Mouse (Mus musculus): ENCODE measurements at regions not wholly inside any gene's neighbourhood (a gene's known extent, or its start where the extent isn't known, plus 50 kb on each side); places are given as distances from the start of the nearest gene placed in this dataset.

DNA sequence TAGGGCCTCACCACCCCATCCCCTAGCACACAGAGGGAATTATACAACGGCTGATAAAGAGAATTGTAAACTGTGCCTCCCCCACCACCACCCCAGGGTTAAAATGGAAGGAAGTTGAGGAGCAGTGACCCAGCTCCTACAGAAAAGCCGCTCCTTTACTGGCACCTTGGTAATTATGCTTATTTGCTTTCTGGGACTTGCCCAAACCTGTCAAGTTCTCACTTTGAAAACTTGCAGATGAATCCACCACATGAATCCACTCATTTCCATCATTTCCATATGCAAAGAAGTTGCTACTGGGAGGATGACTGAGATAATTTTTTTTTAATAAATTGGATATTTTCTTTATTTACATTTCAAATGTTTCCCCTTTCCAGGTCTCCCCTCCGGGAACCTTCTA, 142.1 kb upstream of the Tent5a start:
- Histone ChIP-seq H3K27ac (no peak overlapping the region), H3K4me3 (no peak overlapping the region), H3K9ac (no peak overlapping the region), H3K4me2 (replicated peaks) (no peak overlapping the region), H3K9me3 (no peaks in the 10 kb centered on the region), H3K4me1 (no peaks in the 10 kb centered on the region), H3K27me3 (replicated peaks) (no peaks in the 10 kb centered on the region), H3K36me3 (no peaks in the 10 kb centered on the region)
- ATAC-seq (ENCODE audit: low FRiP score, low read depth): no peak
- 81% methylated on average over 3 of the region's 3 CpGs for WGBS

DNA sequence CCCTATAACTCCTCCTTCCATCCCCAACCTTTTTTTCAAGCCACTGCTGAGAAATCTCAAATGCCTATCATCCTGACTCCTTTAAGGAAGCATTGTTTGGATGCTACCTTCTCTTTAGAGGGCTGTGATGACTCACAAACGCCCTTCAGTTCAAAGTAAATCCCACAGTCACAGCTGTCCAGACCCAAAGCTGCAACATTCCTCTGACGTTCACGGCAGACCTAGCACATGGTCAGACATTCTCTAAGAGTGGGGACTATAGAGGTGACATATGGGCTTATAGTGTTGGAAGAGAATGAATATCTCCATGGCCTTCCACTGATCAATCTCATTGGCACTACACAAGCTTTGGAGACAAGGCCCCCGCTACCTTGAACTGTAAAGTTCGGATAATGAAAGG, 139.5 kb upstream of the Tent5a start:
- H3K4me1 ChIP-seq: no peaks in the 10 kb centered on the region
- no peak overlapping the region for H3K4me2 ChIP-seq (replicated peaks)
- no peak overlapping the region for H3K9ac ChIP-seq
- no peaks in the 10 kb centered on the region for H3K27me3 ChIP-seq (replicated peaks)
- H3K36me3 ChIP-seq: no peaks in the 10 kb centered on the region
- 83% methylated on average over 5 of the region's 5 CpGs for WGBS
- no peak overlapping the region for H3K4me3 ChIP-seq
- no peak overlapping the region for H3K27ac ChIP-seq
- H3K9me3 ChIP-seq: no peaks in the 10 kb centered on the region
- ATAC-seq (ENCODE audit: low FRiP score, low read depth): no peak

DNA sequence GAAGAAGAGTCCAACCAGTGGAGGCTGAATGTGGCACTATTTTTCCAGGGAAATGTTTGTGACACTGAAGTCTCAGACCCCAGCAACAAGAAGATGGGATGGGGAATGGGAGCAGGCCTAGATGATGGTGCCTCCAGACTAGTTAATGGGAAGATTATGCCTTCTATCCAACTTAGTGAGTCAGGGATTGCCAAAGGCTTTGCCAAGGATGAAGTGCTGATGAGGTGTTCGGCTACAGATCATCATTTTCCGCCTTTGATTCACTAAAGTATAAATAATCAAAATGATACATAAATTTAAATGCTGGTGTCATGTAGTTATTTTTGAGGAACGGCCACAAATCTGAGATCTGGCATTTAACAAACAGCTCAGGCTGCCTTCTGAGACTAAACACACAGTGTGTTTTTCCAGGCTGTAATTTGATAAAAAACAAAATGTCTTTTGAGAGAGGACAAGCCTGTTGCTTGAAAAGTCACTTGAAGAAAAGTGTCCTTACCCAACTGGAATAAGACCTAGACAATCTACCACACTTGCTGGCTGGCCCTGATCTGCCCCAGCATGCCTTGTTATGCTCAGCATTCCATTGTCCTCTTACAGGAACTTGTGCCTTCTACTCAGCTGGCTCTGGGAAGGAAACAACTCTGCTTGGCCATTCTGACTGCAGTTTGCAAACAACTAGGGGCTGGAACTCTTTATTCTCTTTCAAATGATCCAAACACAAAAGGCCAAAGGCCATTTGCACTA, 132.1 kb upstream of the Tent5a start:
- 89% methylated on average over 3 of the region's 3 CpGs for WGBS
- Histone ChIP-seq H3K4me1 (no peaks in the 10 kb centered on the region), H3K4me3 (no peak overlapping the region), H3K36me3 (no peaks in the 10 kb centered on the region), H3K9me3 (no peaks in the 10 kb centered on the region), H3K9ac (no peak overlapping the region), H3K27ac (no peak overlapping the region), H3K4me2 (replicated peaks) (no peak overlapping the region), H3K27me3 (replicated peaks) (no peaks in the 10 kb centered on the region)
- no peak for ATAC-seq (ENCODE audit: low FRiP score, low read depth)

DNA sequence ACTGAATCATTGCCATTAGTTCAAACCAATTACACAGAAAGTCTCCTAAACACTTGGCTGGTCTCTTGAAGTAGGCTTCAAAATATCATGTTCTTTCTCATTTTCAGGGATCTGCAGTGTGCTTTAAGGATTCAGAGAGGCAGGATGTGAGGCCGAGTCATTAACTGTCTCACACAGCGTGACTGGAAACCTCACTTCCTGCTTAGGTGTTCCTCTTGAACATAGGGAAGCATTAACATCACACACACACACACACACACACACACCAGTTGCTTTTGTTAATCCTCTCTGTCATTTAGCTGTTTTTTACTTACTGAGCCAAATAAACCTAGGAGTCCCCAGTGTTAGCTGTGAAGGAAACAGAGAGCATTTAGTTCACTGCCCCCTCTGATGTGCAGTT, 131.2 kb upstream of the Tent5a start:
- H3K27ac ChIP-seq: no peak overlapping the region
- 76% methylated on average over 2 of the region's 2 CpGs for WGBS

DNA sequence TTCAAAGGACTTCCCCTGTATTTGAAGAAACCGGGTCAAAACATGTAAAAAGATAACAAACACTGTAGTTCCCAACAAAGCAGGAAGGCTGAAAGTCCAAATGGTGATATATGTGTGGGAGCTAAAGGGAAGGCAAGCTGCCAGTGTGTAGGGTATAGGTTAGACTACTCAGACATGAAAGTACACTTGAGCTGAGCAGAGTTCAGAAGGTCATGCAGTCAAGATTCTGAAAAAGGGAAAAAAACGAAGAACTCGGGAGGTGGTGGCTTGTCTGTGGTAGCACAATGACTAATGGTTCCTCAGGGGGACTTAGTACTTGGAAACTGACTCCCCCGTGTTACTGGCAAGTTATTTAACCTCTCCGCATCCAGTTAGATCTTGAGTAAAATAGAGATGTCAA, 130.3 kb upstream of the Tent5a start:
- Histone ChIP-seq H3K9me3 (no peaks in the 10 kb centered on the region), H3K36me3 (no peaks in the 10 kb centered on the region), H3K27ac (no peak overlapping the region), H3K4me3 (no peak overlapping the region), H3K4me2 (replicated peaks) (no peak overlapping the region), H3K4me1 (no peaks in the 10 kb centered on the region), H3K9ac (no peak overlapping the region), H3K27me3 (replicated peaks) (no peaks in the 10 kb centered on the region)
- 63% methylated on average over 5 of the region's 5 CpGs for WGBS
- no peak for ATAC-seq (ENCODE audit: low FRiP score, low read depth)

More for the DNA sequence above, 131.2 kb upstream of the Tent5a start:
- no peak overlapping the region for H3K4me3 ChIP-seq
- H3K36me3 ChIP-seq: no peaks in the 10 kb centered on the region
- no peaks in the 10 kb centered on the region for H3K27me3 ChIP-seq (replicated peaks)
- no peaks in the 10 kb centered on the region for H3K4me1 ChIP-seq
- H3K9ac ChIP-seq: no peak overlapping the region
- no peak overlapping the region for H3K4me2 ChIP-seq (replicated peaks)
- ATAC-seq (ENCODE audit: low FRiP score, low read depth): no peak
- no peaks in the 10 kb centered on the region for H3K9me3 ChIP-seq

DNA sequence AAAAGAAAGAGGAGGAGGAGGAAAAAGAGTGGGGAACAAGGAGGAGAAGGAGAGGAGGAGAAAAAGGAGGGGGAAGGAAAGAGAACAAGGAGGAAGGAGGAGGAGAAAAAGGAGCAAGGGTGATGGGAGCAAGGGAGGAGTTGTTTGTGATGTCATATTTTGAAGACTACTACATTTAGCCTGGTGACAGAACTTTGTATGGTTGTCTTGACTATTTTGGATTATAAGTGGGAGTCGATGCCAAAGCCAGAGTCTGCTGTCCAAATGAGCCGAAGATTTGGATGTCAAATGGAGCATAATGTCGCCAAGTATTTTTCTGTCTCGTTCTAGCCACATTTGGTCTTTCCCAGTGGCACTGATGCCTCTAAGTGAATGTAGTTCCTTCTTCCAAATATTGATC, 128.2 kb upstream of the Tent5a start:
- H3K4me1 ChIP-seq: no peaks in the 10 kb centered on the region
- H3K9ac ChIP-seq: no peak overlapping the region
- no peaks in the 10 kb centered on the region for H3K9me3 ChIP-seq
- H3K4me2 ChIP-seq (replicated peaks): no peak overlapping the region
- no peaks in the 10 kb centered on the region for H3K27me3 ChIP-seq (replicated peaks)
- no peak overlapping the region for H3K4me3 ChIP-seq
- WGBS: 90% methylated on average over 4 of the region's 4 CpGs
- H3K36me3 ChIP-seq: no peaks in the 10 kb centered on the region
- no peak for ATAC-seq (ENCODE audit: low FRiP score, low read depth)
- no peak overlapping the region for H3K27ac ChIP-seq

DNA sequence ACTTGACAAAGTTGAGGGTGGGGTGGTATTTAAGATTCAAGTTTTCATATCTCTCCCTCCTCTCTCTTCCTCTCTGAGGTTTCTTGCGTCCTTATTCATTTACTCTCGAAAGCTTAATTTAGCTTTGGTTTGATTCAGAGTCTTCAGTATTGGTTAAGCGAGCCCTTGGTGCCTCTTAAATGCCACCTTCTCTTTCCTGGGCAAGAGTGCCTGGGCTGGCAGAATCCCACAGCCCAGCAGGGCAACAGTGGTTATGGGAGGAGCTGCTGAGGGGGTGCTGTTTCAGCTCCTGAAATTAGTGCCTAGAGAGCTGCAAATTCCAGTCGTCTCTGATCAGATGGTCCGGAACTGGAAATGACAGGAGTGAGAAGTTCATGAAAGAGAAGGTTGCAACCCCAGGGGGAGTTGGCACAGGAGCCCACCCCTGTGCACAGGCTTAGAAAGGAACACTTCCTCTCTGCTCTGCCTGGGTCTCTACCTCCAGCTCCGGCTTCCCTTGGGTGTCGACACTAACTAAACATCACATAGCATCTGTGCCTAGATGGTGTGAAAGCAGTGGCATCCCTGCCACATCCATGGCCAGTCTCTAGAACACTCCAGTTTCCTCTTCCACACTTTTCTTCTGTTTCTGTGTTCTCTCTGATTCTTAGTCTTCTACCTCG, 125.2 kb upstream of the Tent5a start:
- Histone ChIP-seq H3K27me3 (replicated peaks) (no peaks in the 10 kb centered on the region), H3K4me2 (replicated peaks) (no peak overlapping the region), H3K27ac (no peak overlapping the region), H3K4me3 (no peak overlapping the region), H3K36me3 (no peaks in the 10 kb centered on the region), H3K9ac (no peak overlapping the region), H3K9me3 (no peaks in the 10 kb centered on the region), H3K4me1 (no peaks in the 10 kb centered on the region)
- WGBS: 81% methylated on average over 8 of the region's 8 CpGs
- no peak for ATAC-seq (ENCODE audit: low FRiP score, low read depth)

DNA sequence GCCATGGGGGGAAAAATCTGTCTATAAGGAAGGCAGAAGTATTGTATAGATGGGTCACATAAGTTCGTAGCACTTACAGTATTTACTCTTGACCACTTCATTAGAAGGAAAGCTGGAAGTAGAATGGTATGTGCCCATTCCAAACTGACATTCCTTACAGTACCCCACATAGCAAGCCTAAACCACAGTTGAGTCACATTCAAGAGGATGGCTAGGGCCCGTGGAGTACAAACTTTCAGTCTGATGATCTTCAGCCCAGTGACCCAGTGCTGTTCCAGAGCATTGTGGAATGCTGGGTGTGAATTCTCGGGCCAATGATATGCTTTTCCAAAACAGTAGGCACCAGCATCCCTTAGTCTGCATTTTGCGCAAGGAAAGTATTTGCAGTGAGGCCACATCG, 124.2 kb upstream of the Tent5a start:
- no peak overlapping the region for H3K4me3 ChIP-seq
- no peaks in the 10 kb centered on the region for H3K4me1 ChIP-seq
- 88% methylated on average over 5 of the region's 5 CpGs for WGBS

DNA sequence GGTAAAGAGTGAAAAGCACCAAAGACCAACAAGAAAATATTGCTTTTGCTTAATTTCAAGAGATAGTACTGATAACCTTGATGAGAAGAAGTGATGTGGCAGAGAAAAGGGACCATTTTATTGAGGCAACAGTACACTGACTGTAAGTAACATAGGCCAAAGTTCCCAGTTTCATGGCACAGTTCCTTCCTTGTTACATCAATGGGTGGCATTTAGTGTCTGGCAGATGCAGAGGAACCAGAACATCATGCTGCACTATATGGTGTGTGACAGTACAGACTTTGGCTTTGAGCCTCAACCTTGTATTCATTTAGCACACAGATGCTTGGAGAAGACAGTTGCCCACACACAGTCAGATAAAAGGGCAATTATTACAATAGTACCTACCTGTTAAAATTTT, 123.7 kb upstream of the Tent5a start:
- Histone ChIP-seq H3K9me3 (no peaks in the 10 kb centered on the region), H3K27ac (no peak overlapping the region), H3K4me2 (replicated peaks) (no peak overlapping the region), H3K36me3 (no peaks in the 10 kb centered on the region), H3K4me1 (no peaks in the 10 kb centered on the region), H3K4me3 (no peak overlapping the region), H3K9ac (no peak overlapping the region), H3K27me3 (replicated peaks) (no peaks in the 10 kb centered on the region)
- ATAC-seq (ENCODE audit: low FRiP score, low read depth): no peak

More for the DNA sequence above, 124.2 kb upstream of the Tent5a start:
- Histone ChIP-seq H3K9ac (no peak overlapping the region), H3K36me3 (no peaks in the 10 kb centered on the region), H3K27me3 (replicated peaks) (no peaks in the 10 kb centered on the region), H3K27ac (no peak overlapping the region), H3K9me3 (no peaks in the 10 kb centered on the region), H3K4me2 (replicated peaks) (no peak overlapping the region)
- ATAC-seq (ENCODE audit: low FRiP score, low read depth): no peak

DNA sequence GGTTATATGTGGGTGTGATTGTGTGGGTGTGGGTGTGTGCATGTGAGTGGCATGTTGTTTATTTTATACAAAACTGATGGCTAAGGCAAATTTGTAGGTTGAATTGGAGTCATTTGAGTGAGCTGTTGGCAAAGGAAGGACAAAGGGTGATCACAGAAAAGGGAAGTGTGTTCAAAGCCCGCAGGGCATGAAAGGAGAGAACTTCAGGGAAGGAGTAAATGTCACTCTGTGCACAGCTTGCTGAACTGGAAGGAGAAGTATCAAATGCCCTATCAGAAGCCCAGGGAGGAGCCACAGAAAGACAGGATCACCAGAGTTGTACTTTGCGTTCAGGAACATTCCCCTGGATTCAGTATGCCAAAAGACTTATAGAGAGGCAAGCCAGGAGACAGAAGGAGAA, 122.3 kb upstream of the Tent5a start:
- Histone ChIP-seq H3K9ac (no peak overlapping the region), H3K4me2 (replicated peaks) (no peak overlapping the region), H3K27ac (no peak overlapping the region), H3K4me3 (no peak overlapping the region), H3K9me3 (no peaks in the 10 kb centered on the region), H3K4me1 (no peaks in the 10 kb centered on the region), H3K36me3 (no peaks in the 10 kb centered on the region), H3K27me3 (replicated peaks) (no peaks in the 10 kb centered on the region)
- WGBS: 89% methylated on average over 2 of the region's 2 CpGs
- no peak for ATAC-seq (ENCODE audit: low FRiP score, low read depth)

DNA sequence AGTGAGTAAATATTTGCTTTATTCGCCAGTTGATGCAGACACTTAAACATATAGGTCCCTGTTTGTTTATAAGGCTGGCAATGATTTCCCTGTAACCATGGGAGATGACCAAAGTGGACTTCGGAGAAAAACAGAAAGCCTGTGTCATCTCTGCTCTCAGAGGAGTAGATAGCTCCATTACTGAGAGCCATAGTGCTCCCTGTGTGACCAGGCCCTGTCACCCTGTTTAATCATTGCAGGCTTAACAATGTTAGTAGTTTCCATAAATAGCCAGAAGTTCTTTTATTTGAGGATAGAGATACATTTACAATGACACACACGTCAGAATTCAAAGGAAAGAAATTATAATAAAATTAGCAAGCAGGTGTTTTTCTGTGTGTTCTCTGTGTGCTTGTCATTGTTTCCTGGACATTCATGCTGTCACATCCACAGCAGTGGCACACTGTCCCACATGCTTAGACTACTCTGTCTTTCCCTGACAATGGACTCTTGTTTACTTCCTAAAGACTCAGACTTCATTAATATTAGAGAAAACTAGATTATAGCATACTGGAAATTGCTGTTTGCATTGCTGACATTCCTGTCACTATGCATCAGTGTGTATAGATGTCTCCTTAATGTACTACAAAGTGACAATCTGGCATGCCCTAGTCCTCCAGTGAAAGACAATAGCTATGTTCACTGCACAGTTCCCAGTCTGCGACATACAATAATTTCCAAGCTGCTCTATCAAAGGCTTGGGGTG, 115.8 kb upstream of the Tent5a start:
- no peaks in the 10 kb centered on the region for H3K36me3 ChIP-seq
- H3K27me3 ChIP-seq (replicated peaks): no peaks in the 10 kb centered on the region
- H3K4me3 ChIP-seq: no peak overlapping the region
- ATAC-seq (ENCODE audit: low FRiP score, low read depth): no peak
- no peak overlapping the region for H3K4me2 ChIP-seq (replicated peaks)
- no peaks in the 10 kb centered on the region for H3K4me1 ChIP-seq
- 69% methylated on average over 4 of the region's 4 CpGs for WGBS
- no peak overlapping the region for H3K27ac ChIP-seq
- H3K9ac ChIP-seq: no peak overlapping the region
- no peaks in the 10 kb centered on the region for H3K9me3 ChIP-seq

DNA sequence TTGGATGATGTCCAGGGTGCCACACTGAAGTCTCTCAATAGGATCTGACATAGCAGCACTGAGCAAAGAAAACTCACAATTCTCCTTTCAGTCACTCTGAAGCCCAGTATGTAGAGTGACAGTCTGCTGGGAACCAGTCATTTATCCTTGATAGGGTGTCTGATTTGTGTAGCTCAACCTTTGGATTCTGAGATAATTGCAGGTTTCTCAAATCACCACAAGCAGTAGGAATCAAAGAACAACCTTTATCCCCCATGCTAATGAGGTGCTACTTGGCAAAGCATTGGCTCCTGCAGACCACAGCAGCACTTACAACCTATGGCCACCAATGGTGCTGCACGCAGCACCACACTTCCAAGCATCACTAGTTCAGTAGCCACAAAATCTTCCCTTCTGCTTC, 112.5 kb upstream of the Tent5a start:
- ATAC-seq (ENCODE audit: low FRiP score, low read depth): no peak

More for the DNA sequence above, 112.5 kb upstream of the Tent5a start:
- no peaks in the 10 kb centered on the region for H3K27me3 ChIP-seq (replicated peaks)
- H3K4me1 ChIP-seq: no peaks in the 10 kb centered on the region
- no peak overlapping the region for H3K4me2 ChIP-seq (replicated peaks)
- H3K36me3 ChIP-seq: no peaks in the 10 kb centered on the region
- no peak overlapping the region for H3K4me3 ChIP-seq
- no peaks in the 10 kb centered on the region for H3K9me3 ChIP-seq
- H3K27ac ChIP-seq: no peak overlapping the region
- 38% methylated on average over 1 of the region's 1 CpGs for WGBS
- H3K9ac ChIP-seq: no peak overlapping the region

Measured in neural tube, embryonic 12.5 days (tissue).